Mouse (Mus musculus): ENCODE measurements around the gene Vezf1. TPM values are rescaled to one million over a fixed set of nuclear protein-coding genes. Genes with fewer than 3 reads are reported as not detected.

The Vezf1 gene
- total and polyA plus RNA-seq, 3 experiments, result 7.4 to 11.4 (median 9.8) TPM

- TF ChIP-seq MAFK (IDR thresholded peaks at IDR 0.05; ENCODE audit: insufficient replicate concordance, low read length), result peak; percentile 89
- TF ChIP-seq ETS1 (conservative IDR thresholded peaks at IDR 0.05; ENCODE audit: low read depth, low read length), result peak; percentile 97
- peak; percentile 92 for TF ChIP-seq SIN3A (IDR thresholded peaks at IDR 0.05; ENCODE audit: low read length)
- no peak for TF ChIP-seq POLR2AphosphoS2 (IDR thresholded peaks at IDR 0.05; ENCODE audit: low read depth, low read length)
- peak; percentile 100 for TF ChIP-seq BHLHE40 (IDR thresholded peaks at IDR 0.05; ENCODE audit: low read depth, low read length)
- TF ChIP-seq TCF12 (IDR thresholded peaks at IDR 0.05; ENCODE audit: low read depth, low read length), result peak; percentile 89; the same call in 1 of the 2 replicates
- peak; percentile 97 for TF ChIP-seq CHD2 (IDR thresholded peaks at IDR 0.05; ENCODE audit: low read length)
- TF ChIP-seq MYC (IDR thresholded peaks at IDR 0.05; ENCODE audit: low read depth, low read length), result peak; percentile 91
- peak; percentile 96 for TF ChIP-seq JUN (IDR thresholded peaks at IDR 0.05; ENCODE audit: insufficient read depth, low read depth, low read length)
- peak; percentile 44 for TF ChIP-seq ZNF384 (IDR thresholded peaks at IDR 0.05; ENCODE audit: low read depth, low read length)
- 0 out of 2 replicates have a peak, but pooled peaks have one; percentile 45 for TF ChIP-seq MAZ (IDR thresholded peaks at IDR 0.05; ENCODE audit: low read depth, low read length)
These were observed 35.3 kb downstream of the Vezf1 start (continued) for GRCm38 (mm10) chr11:88103214-88103941.

DNA sequence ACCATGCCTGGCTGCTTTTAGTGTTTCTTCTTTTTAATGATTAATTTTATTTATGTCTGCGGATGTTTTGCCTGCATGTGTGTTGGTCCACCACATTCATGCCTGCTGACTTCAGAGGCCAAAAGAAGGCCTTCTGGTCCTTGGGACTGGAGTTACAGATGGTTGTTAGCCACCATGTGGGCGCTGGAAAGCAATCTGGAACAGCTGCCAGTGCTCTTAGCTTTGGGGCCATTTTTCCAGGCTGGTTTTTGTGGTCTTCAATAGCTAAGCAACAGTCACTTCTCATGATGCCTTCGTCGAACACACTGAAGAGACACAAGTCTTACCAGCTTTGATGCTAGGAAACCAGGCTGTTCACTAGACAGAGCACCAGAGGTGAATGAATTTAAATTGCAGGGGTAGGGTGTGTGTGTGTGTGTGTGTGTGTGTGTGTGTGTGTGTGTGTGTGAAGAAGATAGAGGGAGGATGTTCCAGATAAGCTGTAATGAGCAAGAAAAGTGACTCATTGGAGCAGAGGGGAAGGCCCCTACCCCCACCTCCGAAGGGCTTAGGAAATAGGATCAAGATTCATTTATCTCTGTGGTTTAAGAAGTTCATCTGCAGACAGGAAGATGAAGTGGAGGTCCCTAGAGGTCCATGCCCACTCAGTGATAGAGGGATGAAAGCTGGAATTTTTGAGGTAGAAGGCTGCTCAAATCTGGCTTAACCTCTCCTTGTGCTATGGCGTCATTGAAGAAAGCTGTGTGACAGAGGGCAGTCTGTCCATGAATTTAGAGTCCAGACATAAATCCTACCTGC lies 37.6 kb downstream of the Vezf1 start:
- DNase-seq (ENCODE audit: extremely low read depth), result peak; percentile 73
- Histone ChIP-seq H3K9ac (ENCODE audit: insufficient read depth, low read depth) (no peak overlapping the region), H3K27ac (ENCODE audit: insufficient read depth, low read depth) (no peak overlapping the region), H3K36me3 (replicated peaks in 1 of 2; ENCODE audit: control insufficient read depth in 1 of 2, insufficient read depth in 1 of 2, low read length in 1 of 2) (no peaks in the 10 kb centered on the region), H3K79me2 (replicated peaks; ENCODE audit: control insufficient read depth, extremely low read depth, insufficient read depth, poor library complexity, severe bottlenecking) (no peaks in the 10 kb centered on the region), H3K4me1 (ENCODE audit: control insufficient read depth in 1 of 2, insufficient read depth in 2 of 2) (peaks cover 48 to 81% of the 10 kb centered on the region in 2 experiments), H3K4me2 (ENCODE audit: insufficient read depth, low read depth, poor library complexity, severe bottlenecking) (no peak overlapping the region), H3K27me3 (replicated peaks) (peaks cover 39% of the 10 kb centered on the region), H3K9me3 (replicated peaks; ENCODE audit: low read length) (no peaks in the 10 kb centered on the region), H3K4me3 (replicated peaks in 1 of 3; ENCODE audit: low read depth in 2 of 3, low read length in 2 of 3, poor library complexity in 1 of 3) (no peak overlapping the region)
- dilution Hi-C loops (cut with MboI; ENCODE audit: extremely low pct_ligation_motif_present, extremely low pct_unique_long_range_greater_than_20kb, low sequenced_read_pairs) (no loop called here), in situ Hi-C loops (cut with MboI; ENCODE audit: low pct_ligation_motif_present, low pct_unique_long_range_greater_than_20kb, low sequenced_read_pairs) (no loop called here)
- TF ChIP-seq PAX5 (IDR thresholded peaks at IDR 0.05; ENCODE audit: low read length) (no peak), CTCF (conservative IDR thresholded peaks at IDR 0.05 in 1 of 2, IDR thresholded peaks at IDR 0.05 in 1 of 2; ENCODE audit: low read depth in 2 of 2, low read length in 2 of 2) (no peak), SIN3A (IDR thresholded peaks at IDR 0.05; ENCODE audit: low read length) (peak; percentile 71), MXI1 (IDR thresholded peaks at IDR 0.05; ENCODE audit: low read depth, low read length) (0 out of 2 replicates have a peak, but pooled peaks have one; percentile 26), TBP (conservative IDR thresholded peaks at IDR 0.05; ENCODE audit: low read depth, low read length) (no peak), MAX (IDR thresholded peaks at IDR 0.05; ENCODE audit: low read length) (peak; percentile 13; the same call in 1 of the 2 replicates), MYC (IDR thresholded peaks at IDR 0.05; ENCODE audit: low read depth, low read length) (no peak), EP300 (IDR thresholded peaks at IDR 0.05; ENCODE audit: low read length) (peak; percentile 58), ZNF384 (IDR thresholded peaks at IDR 0.05; ENCODE audit: low read depth, low read length) (no peak), ZKSCAN1 (IDR thresholded peaks at IDR 0.05; ENCODE audit: borderline replicate concordance, low read depth, low read length) (no peak), IRF4 (IDR thresholded peaks at IDR 0.05; ENCODE audit: low read depth, low read length) (no peak; the same call in 1 of the 2 replicates), NRF1 (IDR thresholded peaks at IDR 0.05; ENCODE audit: low read depth, low read length) (no peak), NELFE (IDR thresholded peaks at IDR 0.05; ENCODE audit: low read depth, low read length) (no peak), UBTF (IDR thresholded peaks at IDR 0.05; ENCODE audit: low read depth, low read length) (0 out of 2 replicates have a peak, but pooled peaks have one; percentile 45), E2F4 (IDR thresholded peaks at IDR 0.05; ENCODE audit: insufficient replicate concordance, low read depth, low read length) (no peak), ETS1 (conservative IDR thresholded peaks at IDR 0.05; ENCODE audit: low read depth, low read length) (peak; percentile 64), POLR2A (IDR thresholded peaks at IDR 0.05; ENCODE audit: low read depth, low read length) (no peak), JUN (IDR thresholded peaks at IDR 0.05; ENCODE audit: insufficient read depth, low read depth, low read length) (no peak; the same call in 1 of the 2 replicates), SMC3 (IDR thresholded peaks at IDR 0.05; ENCODE audit: low read depth, low read length) (no peak), BHLHE40 (IDR thresholded peaks at IDR 0.05; ENCODE audit: low read depth, low read length) (peak; percentile 43; the same call in 1 of the 2 replicates), TCF12 (IDR thresholded peaks at IDR 0.05; ENCODE audit: low read depth, low read length) (no peak), ZMIZ1 (IDR thresholded peaks at IDR 0.05; ENCODE audit: low read depth, low read length) (no peak), ELF1 (IDR thresholded peaks at IDR 0.05; ENCODE audit: low read depth, low read length) (no peak), USF2 (conservative IDR thresholded peaks at IDR 0.05; ENCODE audit: low read depth, low read length) (no peak), JUND (conservative IDR thresholded peaks at IDR 0.05; ENCODE audit: low read depth, low read length) (no peak), MAZ (IDR thresholded peaks at IDR 0.05; ENCODE audit: low read depth, low read length) (peak; percentile 27; the same call in 1 of the 2 replicates), KAT2A (IDR thresholded peaks at IDR 0.05; ENCODE audit: insufficient replicate concordance, low read length) (no peak), GABPA (IDR thresholded peaks at IDR 0.05; ENCODE audit: insufficient replicate concordance, low read depth, low read length) (no peak), MAFK (IDR thresholded peaks at IDR 0.05; ENCODE audit: insufficient replicate concordance, low read length) (no peak), MEF2A (IDR thresholded peaks at IDR 0.05; ENCODE audit: borderline replicate concordance, low read depth, low read length) (0 out of 2 replicates have a peak, but pooled peaks have one; percentile 24), CHD2 (IDR thresholded peaks at IDR 0.05; ENCODE audit: low read length) (peak; percentile 67)
